Mouse (Mus musculus): Measurements from ENCODE around the gene AL732309.1. TPM values are rescaled to one million over a fixed set of nuclear protein-coding genes. Genes with fewer than 3 reads are reported as not detected.

Gene AL732309.1
- total and polyA plus RNA-seq, 3 experiments, result 4.8 to 11.5 TPM; not detected in 1

GRCm38 (mm10) chr2:25271827-25272511 lies 25.3 kb upstream of the AL732309.1 start, which contains the start of the genes Ssna1 and Anapc2:
TSS of gene Ssna1 (minus strand) at chr2:25272438.
TSS of gene Anapc2 (plus strand) at chr2:25272478.
- Histone ChIP-seq H3K27me3 (ENCODE audit: control insufficient read depth in 1 of 2, insufficient read depth in 2 of 2, low read length in 2 of 2) (no peaks in the 10 kb centered on the region), H3K9ac (ENCODE audit: control insufficient read depth, low read depth, low read length, poor library complexity, severe bottlenecking) (peak within 1 kb of the TSS; percentile 84), H3K36me3 (ENCODE audit: control insufficient read depth in 1 of 2, insufficient read depth in 2 of 2, low read length in 2 of 2) (peaks cover 1 to 26% of the 10 kb centered on the region in 2 experiments), H3K4me1 (ENCODE audit: control insufficient read depth in 1 of 2, insufficient read depth in 2 of 2, low read length in 2 of 2) (peaks cover 5 to 26% of the 10 kb centered on the region in 2 experiments), H3K79me2 (ENCODE audit: control insufficient read depth, insufficient read depth, low read length, poor library complexity) (peaks cover 36% of the 10 kb centered on the region), H3K27ac (ENCODE audit: control insufficient read depth, low read depth, low read length) (peak within 1 kb of the TSS; percentile 60), H3K9me3 (replicated peaks; ENCODE audit: insufficient read depth, low read length) (no peaks in the 10 kb centered on the region), H3K4me3 (ENCODE audit: control insufficient read depth in 1 of 2, insufficient read depth in 1 of 2, low read depth in 2 of 2, low read length in 2 of 2) (peak within 1 kb of the TSS; percentile 76 to 87)
- TF ChIP-seq ELF1 (IDR thresholded peaks at IDR 0.05; ENCODE audit: low read depth, low read length) (peak; percentile 79), ETS1 (IDR thresholded peaks at IDR 0.05; ENCODE audit: low read depth, low read length) (peak; percentile 59; the same call in 1 of the 2 replicates), HCFC1 (IDR thresholded peaks at IDR 0.05; ENCODE audit: low read depth, low read length) (peak; percentile 93), TBP (IDR thresholded peaks at IDR 0.05; ENCODE audit: low read depth, low read length) (no peak), MAZ (IDR thresholded peaks at IDR 0.05; ENCODE audit: low read depth, low read length) (no peak), TCF12 (IDR thresholded peaks at IDR 0.05; ENCODE audit: low read depth, low read length) (peak; percentile 59), ZMIZ1 (IDR thresholded peaks at IDR 0.05; ENCODE audit: low read depth, low read length) (peak; percentile 65; the same call in 1 of the 2 replicates), MXI1 (IDR thresholded peaks at IDR 0.05; ENCODE audit: low read depth, low read length) (peak; percentile 82), JUND (IDR thresholded peaks at IDR 0.05; ENCODE audit: low read depth, low read length) (no peak), MAFK (IDR thresholded peaks at IDR 0.05; ENCODE audit: borderline replicate concordance, low read depth, low read length) (no peak), USF1 (IDR thresholded peaks at IDR 0.05; ENCODE audit: low read depth, low read length) (0 out of 2 replicates have a peak, but pooled peaks have one; percentile 25), MAX (IDR thresholded peaks at IDR 0.05; ENCODE audit: low read length) (peak; percentile 63), NELFE (IDR thresholded peaks at IDR 0.05; ENCODE audit: low read depth, low read length) (peak; percentile 85), USF2 (IDR thresholded peaks at IDR 0.05; ENCODE audit: borderline replicate concordance in 1 of 2, insufficient read depth in 1 of 2, low read depth in 1 of 2, low read length in 2 of 2) (no peak), SIN3A (IDR thresholded peaks at IDR 0.05; ENCODE audit: low read length) (peak; percentile 97), ZC3H11A (IDR thresholded peaks at IDR 0.05; ENCODE audit: low read depth, low read length) (0 out of 2 replicates have a peak, but pooled peaks have one; percentile 8), GABPA (IDR thresholded peaks at IDR 0.05; ENCODE audit: low read depth, low read length) (0 out of 2 replicates have a peak, but pooled peaks have one; percentile 25), NRF1 (IDR thresholded peaks at IDR 0.05; ENCODE audit: insufficient read depth, low read depth, low read length, poor library complexity, severe bottlenecking) (peak; percentile 87), UBTF (IDR thresholded peaks at IDR 0.05; ENCODE audit: borderline replicate concordance, insufficient read depth, low read depth, low read length) (no peak), CHD1 (IDR thresholded peaks at IDR 0.05; ENCODE audit: low read depth, low read length) (no peak), EP300 (IDR thresholded peaks at IDR 0.05; ENCODE audit: low read depth in 1 of 2, low read length in 2 of 2) (0 out of 4 replicates have a peak, but pooled peaks of 1 of the 2 experiments have one; percentile 8), CTCF (IDR thresholded peaks at IDR 0.05 in 2 of 3, conservative IDR thresholded peaks at IDR 0.05 in 1 of 3; ENCODE audit: control insufficient read depth in 1 of 3, insufficient read depth in 1 of 3, low read depth in 2 of 3, low read length in 3 of 3, poor library complexity in 1 of 3, severe bottlenecking in 1 of 3) (peak in 2 of 3 experiments; percentile 21 to 24; a peak in 3 of 6 replicates), POLR2A (IDR thresholded peaks at IDR 0.05; ENCODE audit: control insufficient read depth in 1 of 2, insufficient read depth in 1 of 2, low read depth in 1 of 2, low read length in 2 of 2, poor library complexity in 1 of 2) (peak; percentile 67 to 89), MYB (IDR thresholded peaks at IDR 0.05; ENCODE audit: low read depth, low read length) (peak; percentile 63), MYC (IDR thresholded peaks at IDR 0.05; ENCODE audit: low read depth, low read length) (no peak), POLR2AphosphoS2 (IDR thresholded peaks at IDR 0.05; ENCODE audit: low read length) (peak; percentile 92), RAD21 (IDR thresholded peaks at IDR 0.05; ENCODE audit: low read depth, low read length) (no peak; the same call in 1 of the 2 replicates)
- DNase-seq (ENCODE audit: low read depth, low spot score), result peak; percentile 98
